Mouse (Mus musculus): ENCODE results near the gene Sema5b. TPM values are rescaled to one million over a fixed set of nuclear protein-coding genes. Genes with fewer than 3 reads are reported as not detected.

Sema5b gene
- total RNA-seq, 2 experiments from 2014 or later: 5.2 to 6.0 TPM

- DNase-seq: no peak
Measured at GRCm38 (mm10) chr16:35713606-35714005, 172.7 kb downstream of the Sema5b start.

Other genes with a start within 250 kb of the Sema5b start
- gene Sec22a, start 177.2 kb upstream of the Sema5b start, total RNA-seq (2021): 10 to 100 TPM; 22.8 to 27.8 TPM
- 10 to 100 TPM; 22.6 to 27.0 TPM for gene Pdia5, start 50.3 kb upstream of the Sema5b start, total RNA-seq (2021)
- 10 to 100 TPM; 27.0 to 30.1 TPM for gene Dirc2, start 228.2 kb downstream of the Sema5b start, total RNA-seq (2021)
- gene Hspbap1, start 229.2 kb downstream of the Sema5b start, total RNA-seq (2021): 1 to 10 TPM; 4.2 to 4.7 TPM

Data from adrenal gland, postnatal 10 days (tissue).